Mouse (Mus musculus): Measurements from ENCODE around the gene Gm6812. TPM values are rescaled to one million over a fixed set of nuclear protein-coding genes. Genes with fewer than 3 reads are reported as not detected.
"Not testable (repeated sequence)": the region's sequence is repeated elsewhere in the genome, so short reads cannot be mapped to it uniquely, and the experiment has no call there.

Gm6812 gene
- not detected for total RNA-seq (2021)

DNA sequence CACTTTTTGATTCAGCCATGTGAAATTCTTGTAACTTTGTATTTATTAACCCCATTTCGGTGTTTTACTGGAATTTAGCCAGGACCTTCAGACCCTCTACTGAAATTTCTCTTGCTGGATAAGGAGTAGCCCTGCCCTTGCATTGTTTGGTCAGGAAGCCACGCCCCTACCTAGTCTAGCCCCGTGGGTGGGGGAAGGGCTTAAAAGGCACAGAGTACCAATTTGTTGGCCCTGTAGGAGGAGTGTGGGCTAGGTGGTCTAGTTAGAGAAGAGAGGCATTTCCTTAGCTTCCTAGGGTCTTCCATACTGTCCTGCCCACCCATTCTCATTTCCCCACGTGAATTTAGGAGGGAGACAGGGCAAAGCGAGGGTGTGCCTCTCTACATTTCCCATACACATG is at the start of gene Gm6812:
Gene Gm6812 (minus strand): TSS at position 101 of the 400 bp plus-strand sequence.
- intact Hi-C loops (cut with DNase I): loop anchor here (5.0 kb wide), 1 partner anchor 1054 kb away; the partner anchor contains the start of gene 1700020N15Rik
- DNase-seq (ENCODE audit: low spot score in 2 of 2): not testable (repeated sequence)

DNA sequence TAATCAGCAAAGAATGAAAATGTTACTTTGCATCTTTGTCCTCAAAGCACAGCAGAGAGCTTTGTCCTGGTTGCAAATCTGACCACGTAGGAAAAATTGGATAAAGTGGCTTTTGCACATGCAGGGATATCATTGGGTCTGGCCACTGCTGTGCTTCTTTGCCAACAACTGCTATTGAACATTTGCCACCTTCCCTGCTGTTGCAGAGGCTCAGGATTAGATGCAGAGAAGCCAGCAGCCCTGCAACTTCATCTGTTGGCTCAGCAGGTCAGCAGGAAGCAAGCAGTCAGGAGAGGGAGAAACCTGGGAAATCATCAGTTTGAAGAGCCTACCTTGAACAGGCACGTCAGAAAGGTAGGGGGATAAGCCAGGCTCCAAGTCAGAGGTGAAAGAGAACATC is 27.7 kb downstream of the Gm6812 start:
- intact Hi-C loops (cut with DNase I): no loop called here

More for the DNA sequence above, 27.7 kb downstream of the Gm6812 start:
- DNase-seq (ENCODE audit: low spot score in 2 of 2): no peak

Other genes starting within 250 kb of the Gm6812 start
- gene Fmr1, start 214.5 kb downstream of the Gm6812 start, total RNA-seq (2021): 10 to 100 TPM; 59.7 to 78.8 TPM
- gene Fmr1nb, start 131.2 kb downstream of the Gm6812 start, total RNA-seq (2021): under 1 TPM in 1 of 2 experiments, not detected in 1; 0.49 TPM
- under 1 TPM; 0.42 to 0.68 TPM for gene Gm14698, start 72.0 kb downstream of the Gm6812 start, total RNA-seq (2021)